Mouse (Mus musculus) lung, postnatal 10 days (tissue): ENCODE data around the gene Eps8l2.

Experiments used
- DNase-seq: peaks from one replicate; pipeline ENCODE4 v3.0.0; 2021

Eps8l2 gene

GRCm38 (mm10) chr7:141338576-141339131, at the start of gene Eps8l2:
Eps8l2 (plus strand) TSS chr7:141338880.
- peak; percentile 79 for DNase-seq

GRCm38 (mm10) chr7:141291921-141292582, 46.6 kb upstream of the Eps8l2 start, which contains the start of gene Drd4:
Drd4 (plus strand) TSS chr7:141292006.
- DNase-seq = peak; percentile 35

- DNase-seq = no peak
These were observed 45.9 kb upstream of the Eps8l2 start for GRCm38 (mm10) chr7:141292583-141293388.

GRCm38 (mm10) chr7:141293852-141294471, 44.7 kb upstream of the Eps8l2 start:
- DNase-seq = peak; percentile 69

- DNase-seq = no peak
These were observed 44.2 kb upstream of the Eps8l2 start for GRCm38 (mm10) chr7:141294479-141294878.

GRCm38 (mm10) chr7:141297926-141298650, 40.6 kb upstream of the Eps8l2 start:
- DNase-seq = no peak

- no peak for DNase-seq
These were observed 39.5 kb upstream of the Eps8l2 start for GRCm38 (mm10) chr7:141299175-141299574.

- no peak for DNase-seq
These were observed 37.3 kb upstream of the Eps8l2 start for GRCm38 (mm10) chr7:141301386-141301785.

GRCm38 (mm10) chr7:141302702-141303268, 35.9 kb upstream of the Eps8l2 start:
- no peak for DNase-seq

- no peak for DNase-seq
These were observed 34.1 kb upstream of the Eps8l2 start for GRCm38 (mm10) chr7:141304537-141304936.

GRCm38 (mm10) chr7:141314416-141314815, 24.3 kb upstream of the Eps8l2 start:
- no peak for DNase-seq

GRCm38 (mm10) chr7:141315076-141315475, 23.6 kb upstream of the Eps8l2 start:
- no peak for DNase-seq

- peak; percentile 60 for DNase-seq
These were observed 22.7 kb upstream of the Eps8l2 start for GRCm38 (mm10) chr7:141315974-141316373.

- DNase-seq = no peak
These were observed 21.0 kb upstream of the Eps8l2 start for GRCm38 (mm10) chr7:141317619-141318132.

- DNase-seq = no peak
These were observed 19.2 kb upstream of the Eps8l2 start for GRCm38 (mm10) chr7:141319446-141319845.

GRCm38 (mm10) chr7:141324686-141325085, 14.0 kb upstream of the Eps8l2 start:
- DNase-seq = no peak

- DNase-seq = no peak
These were observed 11.9 kb upstream of the Eps8l2 start for GRCm38 (mm10) chr7:141326546-141327446.

- DNase-seq = peak; percentile 99
These were observed 11.0 kb upstream of the Eps8l2 start, which contains the start of the genes Deaf1 and Tmem80 for GRCm38 (mm10) chr7:141327469-141328372. Deaf1 (minus strand) TSS chr7:141327690. Tmem80 (plus strand) TSS chr7:141327739.

GRCm38 (mm10) chr7:141328373-141328990, 10.2 kb upstream of the Eps8l2 start:
- no peak for DNase-seq
